Comparison of ENCODE assay signal across 8 mouse cellular contexts in genomic region chr11:46436760-46437458, GRCm38 (mm10). TPM values are rescaled to one million over a fixed set of nuclear protein-coding genes. Genes with fewer than 3 reads are reported as not detected.
DNase-seq lines count a peak whose midpoint lies in the region; ATAC-seq lines count a peak whose summit lies in the region.

Gene Med7, plus strand, starts transcription at chr11:46436925.

- intact Hi-C loops in gastrocnemius, postnatal 14 days (cut with DNase I; ENCODE audit: low total_unique reads): no loop called here
- intact Hi-C loops in left cerebral cortex, postnatal 10 days (cut with DNase I): loop anchor here (2.0 kb wide), 1 partner anchor 128 kb away; no protein-coding TSS in a partner anchor

- DNase-seq in adrenal gland, adult (ENCODE audit: inconsistent age in 2 of 2, low spot score in 1 of 2): peak; percentile 95 to 98
- peak; percentile 99 for DNase-seq in embryo, embryonic 10.5 days (ENCODE audit: low spot score)
- peak; percentile 94 for DNase-seq in gastrocnemius, postnatal 14 days
- DNase-seq in left cerebral cortex, postnatal 10 days (ENCODE audit: extremely low spot score in 1 of 2, low spot score in 2 of 2): peak; percentile 95 to 97
- DNase-seq in right cerebral cortex, postnatal 25 days: peak; percentile 91
- DNase-seq in urinary bladder, postnatal 4 days (ENCODE audit: low spot score in 2 of 2): peak; percentile 90 to 94

- peak; percentile 99 for ATAC-seq in inflammation-experienced regulatory T-cells, adult 6 months
- peak; percentile 91 for ATAC-seq in megakaryocyte-erythroid progenitor cell, adult 5-6 weeks (replicated peaks; ENCODE audit: low FRiP score, low TSS enrichment, poor library complexity, severe bottlenecking)

RNA-seq across cellular contexts. Expression of gene Med7, which starts in this region (rescaled TPM):
- total RNA-seq in gastrocnemius, postnatal 14 days (2021): 10 to 100 TPM; 15.6 to 16.6 TPM
- polyA plus RNA-seq in inflammation-experienced regulatory T-cells, adult 6 months (2017; shearing (Covaris generic)): 10 to 100 TPM; 35.9 to 39.6 (median 37.9) TPM
- 10 to 100 TPM; 31.5 to 33.6 TPM for total RNA-seq in left cerebral cortex, postnatal 10 days (2021)
- total RNA-seq in megakaryocyte-erythroid progenitor cell, adult 5-6 weeks (2014; fragmentation: Nextera tagmentation): 121 and 124 TPM in 2 replicates
- 49.7 and 59.8 TPM in 2 replicates for total RNA-seq in megakaryocyte-erythroid progenitor cell, adult 5-6 weeks (2017)

Comparison
In these comparisons a context has a peak if more than half of its experiments do, and no peak if none do; other contexts are left out.
1. Peak in every context shown above with its lines: DNase-seq and ATAC-seq.